ENCODE assay signal across 8 mouse cellular contexts in genomic region chr10:79881981-79882380, GRCm38 (mm10). TPM values are rescaled to one million over a fixed set of nuclear protein-coding genes. Genes with fewer than 3 reads are reported as not detected.
DNase-seq lines count a peak whose midpoint lies in the region; ATAC-seq and TF ChIP-seq lines count a peak whose summit lies in the region.

No protein-coding gene starts in this region.

- H3K9ac ChIP-seq in MEL (ENCODE audit: control insufficient read depth, low read depth, low read length, poor library complexity, severe bottlenecking), result peak overlapping the region; percentile 51
- no peak overlapping the region for H3K9ac ChIP-seq in liver, embryonic 16.5 days (ENCODE audit: low read depth, low read length)

- H3K79me2 ChIP-seq in MEL (ENCODE audit: control insufficient read depth, insufficient read depth, low read length, poor library complexity), result no peaks in the 10 kb centered on the region

- H3K36me3 ChIP-seq in MEL (ENCODE audit: control insufficient read depth in 1 of 2, insufficient read depth in 2 of 2, low read length in 2 of 2), result peaks cover 0 to 11% of the 10 kb centered on the region in 2 experiments; a peak in 2 of 4 replicates
- no peaks in the 10 kb centered on the region for H3K36me3 ChIP-seq in liver, embryonic 16.5 days (ENCODE audit: control insufficient read depth, insufficient read depth)

- WGBS in liver, embryonic 16.5 days (ENCODE audit: insufficient replicate concordance), result 4% methylated on average over 22 of the region's 22 CpGs

- no peaks in the 10 kb centered on the region for H3K27me3 ChIP-seq in MEL (ENCODE audit: control insufficient read depth in 1 of 2, insufficient read depth in 2 of 2, low read length in 2 of 2)
- peaks cover 7% of the 10 kb centered on the region for H3K27me3 ChIP-seq in liver, embryonic 16.5 days (ENCODE audit: control insufficient read depth, insufficient read depth, low read depth, low read length)

- no peak for TF ChIP-seq RAD21 in MEL (IDR thresholded peaks at IDR 0.05; ENCODE audit: low read depth, low read length)

- H3K9me3 ChIP-seq in MEL (replicated peaks; ENCODE audit: insufficient read depth, low read length), result no peaks in the 10 kb centered on the region
- H3K9me3 ChIP-seq in liver, embryonic 16.5 days (replicated peaks; ENCODE audit: control insufficient read depth, low read length), result no peaks in the 10 kb centered on the region

- peak overlapping the region; percentile 40 for H3K4me2 ChIP-seq in liver, embryonic 16.5 days (ENCODE audit: low read depth, low read length)

- no peak for TF ChIP-seq EP300 in MEL (IDR thresholded peaks at IDR 0.05; ENCODE audit: low read depth in 1 of 2, low read length in 2 of 2)

- 0 out of 2 replicates have a peak overlapping the region, but pooled peaks have one; percentile 7 for H3K27ac ChIP-seq in MEL (ENCODE audit: control insufficient read depth, low read depth, low read length)
- no peak overlapping the region for H3K27ac ChIP-seq in liver, embryonic 16.5 days (ENCODE audit: low read length)

- DNase-seq in adrenal gland, postnatal 10 days, result peak; percentile 33
- DNase-seq in adrenal gland, postnatal 4 days (ENCODE audit: low spot score in 2 of 2), result no peak
- DNase-seq in MEL (ENCODE audit: low read depth, low spot score), result peak; percentile 76
- no peak for DNase-seq in cerebellum, postnatal 14 days
- DNase-seq in cerebellum, adult 18-20 months, result no peak
- no peak for DNase-seq in layer of hippocampus, adult 9-10 months (ENCODE audit: low spot score)

- peak; percentile 10 to 34; a peak in 3 of 4 replicates for ATAC-seq in hematopoietic stem cell, adult 5-6 weeks (replicated peaks in 1 of 2; ENCODE audit: insufficient read depth in 1 of 2, low FRiP score in 2 of 2, low TSS enrichment in 1 of 2, low read depth in 1 of 2, poor library complexity in 2 of 2, severe bottlenecking in 2 of 2)
- no peak for ATAC-seq in liver, embryonic 16.5 days (ENCODE audit: low read depth)

- peak overlapping the region; percentile 63 to 85 for H3K4me3 ChIP-seq in MEL (ENCODE audit: control insufficient read depth in 1 of 2, insufficient read depth in 1 of 2, low read depth in 2 of 2, low read length in 2 of 2)
- peak overlapping the region; percentile 26 for H3K4me3 ChIP-seq in liver, embryonic 16.5 days (ENCODE audit: low read depth, low read length)

- no peak for TF ChIP-seq CTCF in MEL (IDR thresholded peaks at IDR 0.05 in 2 of 3, conservative IDR thresholded peaks at IDR 0.05 in 1 of 3; ENCODE audit: control insufficient read depth in 1 of 3, insufficient read depth in 1 of 3, low read depth in 2 of 3, low read length in 3 of 3, poor library complexity in 1 of 3, severe bottlenecking in 1 of 3)

- H3K4me1 ChIP-seq in MEL (ENCODE audit: control insufficient read depth in 1 of 2, insufficient read depth in 2 of 2, low read length in 2 of 2), result peaks cover 8 to 39% of the 10 kb centered on the region in 2 experiments; a peak in 3 of 4 replicates
- H3K4me1 ChIP-seq in liver, embryonic 16.5 days (ENCODE audit: control insufficient read depth, low read depth, low read length), result peaks cover 43% of the 10 kb centered on the region

- peak in 1 of 2 experiments; percentile 45; a peak in 1 of 4 replicates for TF ChIP-seq POLR2A in MEL (IDR thresholded peaks at IDR 0.05; ENCODE audit: control insufficient read depth in 1 of 2, insufficient read depth in 1 of 2, low read depth in 1 of 2, low read length in 2 of 2, poor library complexity in 1 of 2)

TF ChIP-seq in MEL, 35 proteins besides CTCF, POLR2A, EP300 and RAD21:
- TF ChIP-seq MXI1 (IDR thresholded peaks at IDR 0.05; ENCODE audit: low read depth, low read length), result peak; percentile 66
- TF ChIP-seq MAX (IDR thresholded peaks at IDR 0.05; ENCODE audit: low read length), result 0 out of 2 replicates have a peak, but pooled peaks have one; percentile 20
- no peak for TF ChIP-seq MYC (IDR thresholded peaks at IDR 0.05; ENCODE audit: low read depth, low read length)
- TF ChIP-seq ETS1 (IDR thresholded peaks at IDR 0.05; ENCODE audit: low read depth, low read length), result no peak
- no peak for TF ChIP-seq CHD1 (IDR thresholded peaks at IDR 0.05; ENCODE audit: low read depth, low read length)
TF ChIP-seq in MEL: peak in this region for 2.

RNA-seq across cellular contexts. Expression of gene Elane, which starts 4.1 kb away (rescaled TPM):
- 1 to 10 TPM; 2.1 to 2.3 TPM for total RNA-seq in adrenal gland, postnatal 10 days (2021)
- 1 to 10 TPM in 1 of 2 experiments, under 1 TPM in 1; 0.92 to 5.7 TPM for total RNA-seq in adrenal gland, postnatal 4 days (2021)
- not detected in 2 replicates for total RNA-seq in MEL (2012; rRNA removed)
- polyA plus RNA-seq in MEL (2012; ENCODE audit: insufficient read depth in 1 of 2, insufficient read length in 2 of 2, low read depth in 1 of 2, low replicate concordance in 2 of 2, missing spikeins in 1 of 2), result under 1 TPM in 1 of 2 experiments, not detected in 1; 0.07 TPM
- total RNA-seq in hematopoietic stem cell, adult 5-6 weeks (2017), result 41.4 and 147 TPM in 2 replicates
- 204 and 208 TPM in 2 replicates for polyA plus RNA-seq in liver, embryonic 16.5 days (2015; fragmentation: Nextera tagmentation; extraction: Ambion mirVana)

RNA-seq across cellular contexts. Expression of gene Plppr3, which starts 7.5 kb away (rescaled TPM):
- total RNA-seq in adrenal gland, postnatal 10 days (2021), result 1 to 10 TPM; 3.4 to 4.3 TPM
- 10 to 100 TPM in 1 of 2 experiments, 1 to 10 TPM in 1; 8.6 to 14.8 TPM for total RNA-seq in adrenal gland, postnatal 4 days (2021)
- 0.56 and 0.85 TPM in 2 replicates for total RNA-seq in MEL (2012; rRNA removed)
- polyA plus RNA-seq in MEL (2012; ENCODE audit: insufficient read depth in 1 of 2, insufficient read length in 2 of 2, low read depth in 1 of 2, low replicate concordance in 2 of 2, missing spikeins in 1 of 2), result 1 to 10 TPM in 1 of 2 experiments, not detected in 1; 6.2 TPM
- total RNA-seq in hematopoietic stem cell, adult 5-6 weeks (2017), result 67.8 and 93.7 TPM in 2 replicates
- polyA plus RNA-seq in liver, embryonic 16.5 days (2015; fragmentation: Nextera tagmentation; extraction: Ambion mirVana), result 4.8 and 5.1 TPM in 2 replicates

RNA-seq across cellular contexts. Expression of gene Prtn3, which starts 7.7 kb away (rescaled TPM):
- total RNA-seq in adrenal gland, postnatal 10 days (2021), result 1 to 10 TPM; 1.5 to 2.8 TPM
- total RNA-seq in adrenal gland, postnatal 4 days (2021), result 1 to 10 TPM; 2.2 to 7.0 TPM
- total RNA-seq in MEL (2012; rRNA removed), result 9.1 and 11.2 TPM in 2 replicates
- polyA plus RNA-seq in MEL (2012; ENCODE audit: insufficient read depth in 1 of 2, insufficient read length in 2 of 2, low read depth in 1 of 2, low replicate concordance in 2 of 2, missing spikeins in 1 of 2), result 10 to 100 TPM in 1 of 2 experiments, not detected in 1; 31.5 TPM
- 25.6 and 141 TPM in 2 replicates for total RNA-seq in hematopoietic stem cell, adult 5-6 weeks (2017)
- 96.8 and 106 TPM in 2 replicates for polyA plus RNA-seq in liver, embryonic 16.5 days (2015; fragmentation: Nextera tagmentation; extraction: Ambion mirVana)

RNA-seq across cellular contexts. Expression of gene Cfd, which starts 8.7 kb away (rescaled TPM):
- total RNA-seq in adrenal gland, postnatal 10 days (2021), result 100 to 1,000 TPM; 316 to 348 TPM
- 10 to 100 TPM; 13.7 to 25.6 TPM for total RNA-seq in adrenal gland, postnatal 4 days (2021)
- not detected in 2 replicates for total RNA-seq in MEL (2012; rRNA removed)
- polyA plus RNA-seq in MEL (2012; ENCODE audit: insufficient read depth in 1 of 2, insufficient read length in 2 of 2, low read depth in 1 of 2, low replicate concordance in 2 of 2, missing spikeins in 1 of 2), result under 1 TPM in 1 of 2 experiments, not detected in 1; 0.21 TPM
- not detected in 2 replicates for total RNA-seq in hematopoietic stem cell, adult 5-6 weeks (2017)
- polyA plus RNA-seq in liver, embryonic 16.5 days (2015; fragmentation: Nextera tagmentation; extraction: Ambion mirVana), result not detected in 2 replicates

RNA-seq across cellular contexts. Expression of gene Med16, which starts 26.7 kb away (rescaled TPM):
- 10 to 100 TPM; 48.1 to 50.8 TPM for total RNA-seq in adrenal gland, postnatal 10 days (2021)
- 10 to 100 TPM; 64.1 to 64.7 TPM for total RNA-seq in adrenal gland, postnatal 4 days (2021)
- 16.6 and 17.3 TPM in 2 replicates for total RNA-seq in MEL (2012; rRNA removed)
- polyA plus RNA-seq in MEL (2012; ENCODE audit: insufficient read depth in 1 of 2, insufficient read length in 2 of 2, low read depth in 1 of 2, low replicate concordance in 2 of 2, missing spikeins in 1 of 2), result 10 to 100 TPM in 1 of 2 experiments, not detected in 1; 41.2 TPM
- 26.8 and 34.2 TPM in 2 replicates for total RNA-seq in hematopoietic stem cell, adult 5-6 weeks (2017)
- 14.7 and 15.3 TPM in 2 replicates for polyA plus RNA-seq in liver, embryonic 16.5 days (2015; fragmentation: Nextera tagmentation; extraction: Ambion mirVana)

Comparison
In these comparisons a context has a peak if more than half of its experiments do, and no peak if none do; other contexts are left out.
1. DNase-seq: peak in adrenal gland, postnatal 10 days (single experiment) and MEL (single experiment); none in adrenal gland, postnatal 4 days (0 of 2), cerebellum, postnatal 14 days (0 of 2), cerebellum, adult 18-20 months (0 of 2) and layer of hippocampus, adult 9-10 months (single experiment).